Comparison of ENCODE assay signal across 16 mouse cellular contexts in genomic region chr5:73758534-73758933, GRCm38 (mm10).
DNase-seq lines count a peak whose midpoint lies in the region; TF ChIP-seq lines count a peak whose summit lies in the region.
"Had no signal": no experiment of that assay in that cellular context is flagged by ENCODE, and none has a peak within 500 bp of the region (broad histone marks: within the 10 kb centered on the region; RNA-seq: fewer than 3 reads in every experiment).

No protein-coding gene starts in this region.

- intact Hi-C loops in heart, adult 2 months (cut with DNase I), result loop anchor here (5.0 kb wide), 1 partner anchor 1399 kb away; no protein-coding TSS in a partner anchor

- in situ Hi-C loops in CH12.LX (cut with MboI; ENCODE audit: low pct_ligation_motif_present, low pct_unique_long_range_greater_than_20kb, low sequenced_read_pairs), result no loop called here

- no peak for TF ChIP-seq EP300 in heart, adult 2 months (IDR thresholded peaks at IDR 0.05; ENCODE audit: insufficient read depth, low read depth, low read length)
- TF ChIP-seq EP300 in CH12.LX (IDR thresholded peaks at IDR 0.05; ENCODE audit: low read length), result no peak; the same call in 1 of the 2 replicates

- TF ChIP-seq CTCF in heart, adult 2 months (IDR thresholded peaks at IDR 0.05), result no peak
- no peak for TF ChIP-seq CTCF in CH12.LX (conservative IDR thresholded peaks at IDR 0.05 in 1 of 2, IDR thresholded peaks at IDR 0.05 in 1 of 2; ENCODE audit: low read depth in 2 of 2, low read length in 2 of 2)

- TF ChIP-seq RAD21 in CH12.LX (IDR thresholded peaks at IDR 0.05; ENCODE audit: low read depth, low read length), result no peak

- H3K79me2 ChIP-seq in heart, adult 2 months (replicated peaks; ENCODE audit: control insufficient read depth, insufficient read depth, low read length), result no peaks in the 10 kb centered on the region
- H3K79me2 ChIP-seq in CH12.LX (replicated peaks; ENCODE audit: control insufficient read depth, extremely low read depth, insufficient read depth, poor library complexity, severe bottlenecking), result no peaks in the 10 kb centered on the region

- no peak overlapping the region for H3K4me3 ChIP-seq in heart, adult 2 months
- no peak overlapping the region for H3K4me3 ChIP-seq in CH12.LX (replicated peaks in 1 of 3; ENCODE audit: low read depth in 2 of 3, low read length in 2 of 3, poor library complexity in 1 of 3)

- TF ChIP-seq POLR2A in heart, adult 2 months (IDR thresholded peaks at IDR 0.05; ENCODE audit: insufficient read depth, low read depth, low read length), result no peak
- TF ChIP-seq POLR2A in CH12.LX (IDR thresholded peaks at IDR 0.05; ENCODE audit: low read depth, low read length), result no peak

- peak; percentile 60 for DNase-seq in heart, adult 11 months
- no peak for DNase-seq in heart, adult 2 months
- DNase-seq in CH12.LX (ENCODE audit: extremely low read depth), result no peak
- no peak for DNase-seq in cerebellum, adult 11 months
- DNase-seq: adrenal gland, adult 2 months; adrenal gland, adult 8-10 months; adrenal gland, postnatal 10 days; adrenal gland, postnatal 14 days; adrenal gland, postnatal 25 days; adrenal gland, postnatal 36 days; B cell, adult 2 months; cerebellum, adult 11-12 months; cerebellum, adult 18-20 months; cerebellum, adult 2 months; cerebellum, adult 8-10 months had no signal

- dilution Hi-C loops in CH12.LX (cut with MboI; ENCODE audit: extremely low pct_ligation_motif_present, extremely low pct_unique_long_range_greater_than_20kb, low sequenced_read_pairs), result no loop called here

- no peaks in the 10 kb centered on the region for H3K36me3 ChIP-seq in heart, adult 2 months (ENCODE audit: control insufficient read depth, insufficient read depth, low read length)
- H3K36me3 ChIP-seq in CH12.LX (replicated peaks in 1 of 2; ENCODE audit: control insufficient read depth in 1 of 2, insufficient read depth in 1 of 2, low read length in 1 of 2), result no peaks in the 10 kb centered on the region
- H3K36me3 ChIP-seq: G1E had no signal

- no peak overlapping the region; the same call in 1 of the 2 replicates for H3K4me2 ChIP-seq in CH12.LX (ENCODE audit: insufficient read depth, low read depth, poor library complexity, severe bottlenecking)

- H3K4me1 ChIP-seq in heart, adult 2 months (ENCODE audit: control insufficient read depth, insufficient read depth, low read length), result no peaks in the 10 kb centered on the region; the same call in 1 of the 2 replicates
- peaks cover 7 to 34% of the 10 kb centered on the region in 2 experiments for H3K4me1 ChIP-seq in CH12.LX (ENCODE audit: control insufficient read depth in 1 of 2, insufficient read depth in 2 of 2)

- no peaks in the 10 kb centered on the region; the same call in 1 of the 2 replicates for H3K27me3 ChIP-seq in heart, adult 2 months (ENCODE audit: control insufficient read depth, insufficient read depth, low read length)
- H3K27me3 ChIP-seq in CH12.LX (replicated peaks), result no peaks in the 10 kb centered on the region

- 87% methylated on average over 6 of the region's 6 CpGs for WGBS in heart, adult 2 months

- H3K27ac ChIP-seq in heart, adult 2 months, result no peak overlapping the region
- no peak overlapping the region for H3K27ac ChIP-seq in CH12.LX (ENCODE audit: insufficient read depth, low read depth)

- H3K9me3 ChIP-seq in CH12.LX (replicated peaks; ENCODE audit: low read length), result no peaks in the 10 kb centered on the region
- H3K9me3 ChIP-seq: G1E had no signal

- H3K9ac ChIP-seq in heart, adult 2 months (ENCODE audit: low read depth, low read length), result no peak overlapping the region
- H3K9ac ChIP-seq in CH12.LX (ENCODE audit: insufficient read depth, low read depth), result no peak overlapping the region

TF ChIP-seq in CH12.LX, 34 proteins besides CTCF, POLR2A, EP300 and RAD21:
- TF ChIP-seq TBP (conservative IDR thresholded peaks at IDR 0.05; ENCODE audit: low read depth, low read length), result no peak
- TF ChIP-seq BHLHE40 (IDR thresholded peaks at IDR 0.05; ENCODE audit: low read depth, low read length), result peak; percentile 60
- no peak for TF ChIP-seq MYC (IDR thresholded peaks at IDR 0.05; ENCODE audit: low read depth, low read length)
- TF ChIP-seq JUND (conservative IDR thresholded peaks at IDR 0.05; ENCODE audit: low read depth, low read length), result peak; percentile 26; the same call in 1 of the 2 replicates
- TF ChIP-seq USF1 (IDR thresholded peaks at IDR 0.05; ENCODE audit: low read depth, low read length), result no peak
- no peak for TF ChIP-seq ELF1 (IDR thresholded peaks at IDR 0.05; ENCODE audit: low read depth, low read length)
- no peak for TF ChIP-seq UBTF (IDR thresholded peaks at IDR 0.05; ENCODE audit: low read depth, low read length)
- peak; percentile 60 for TF ChIP-seq IRF4 (IDR thresholded peaks at IDR 0.05; ENCODE audit: low read depth, low read length)
- TF ChIP-seq SIN3A (IDR thresholded peaks at IDR 0.05; ENCODE audit: low read length), result no peak
- TF ChIP-seq TCF12 (IDR thresholded peaks at IDR 0.05; ENCODE audit: low read depth, low read length), result no peak
- TF ChIP-seq HCFC1 (IDR thresholded peaks at IDR 0.05; ENCODE audit: low read depth, low read length), result no peak
- TF ChIP-seq ETS1 (conservative IDR thresholded peaks at IDR 0.05; ENCODE audit: low read depth, low read length), result no peak
- no peak for TF ChIP-seq NRF1 (IDR thresholded peaks at IDR 0.05; ENCODE audit: low read depth, low read length)
- TF ChIP-seq SMC3 (IDR thresholded peaks at IDR 0.05; ENCODE audit: low read depth, low read length), result no peak
- no peak for TF ChIP-seq RCOR1 (conservative IDR thresholded peaks at IDR 0.05; ENCODE audit: low read depth, low read length)
- TF ChIP-seq MAFK (IDR thresholded peaks at IDR 0.05; ENCODE audit: insufficient replicate concordance, low read length), result 0 out of 2 replicates have a peak, but pooled peaks have one; percentile 43
- no peak for TF ChIP-seq ZC3H11A (IDR thresholded peaks at IDR 0.05; ENCODE audit: low read depth, low read length)
- no peak for TF ChIP-seq NELFE (IDR thresholded peaks at IDR 0.05; ENCODE audit: low read depth, low read length)
- TF ChIP-seq JUN (IDR thresholded peaks at IDR 0.05; ENCODE audit: insufficient read depth, low read depth, low read length), result no peak
